In genomic region chr5:102599102-102599501, GRCm38 (mm10) we compare ENCODE assay signal across 20 mouse cellular contexts.
"Had no signal": no experiment of that assay in that cellular context is flagged by ENCODE, and none has a peak within 500 bp of the region (broad histone marks: within the 10 kb centered on the region; RNA-seq: fewer than 3 reads in every experiment).

No protein-coding gene starts in this region.

- H3K9ac ChIP-seq: hindbrain, embryonic 15.5 days; limb, embryonic 12.5 days; limb, embryonic 15.5 days; liver, embryonic 15.5 days; lung, embryonic 15.5 days; midbrain, embryonic 12.5 days; midbrain, embryonic 15.5 days; neural tube, embryonic 12.5 days; neural tube, embryonic 15.5 days had no signal

- H3K27me3 ChIP-seq: hindbrain, embryonic 15.5 days; limb, embryonic 12.5 days; limb, embryonic 15.5 days; liver, embryonic 15.5 days; lung, embryonic 15.5 days; midbrain, embryonic 12.5 days; midbrain, embryonic 15.5 days; neural tube, embryonic 12.5 days; neural tube, embryonic 15.5 days had no signal

- H3K27ac ChIP-seq: hindbrain, embryonic 15.5 days; limb, embryonic 12.5 days; limb, embryonic 15.5 days; liver, embryonic 15.5 days; lung, embryonic 15.5 days; macrophage; midbrain, embryonic 12.5 days; midbrain, embryonic 15.5 days; neural tube, embryonic 12.5 days; neural tube, embryonic 15.5 days had no signal

- H3K9me3 ChIP-seq: hindbrain, embryonic 15.5 days; limb, embryonic 12.5 days; limb, embryonic 15.5 days; liver, embryonic 15.5 days; lung, embryonic 15.5 days; midbrain, embryonic 12.5 days; midbrain, embryonic 15.5 days; neural tube, embryonic 12.5 days; neural tube, embryonic 15.5 days had no signal

- H3K4me3 ChIP-seq: hindbrain, embryonic 15.5 days; limb, embryonic 12.5 days; limb, embryonic 15.5 days; liver, embryonic 15.5 days; lung, embryonic 15.5 days; midbrain, embryonic 12.5 days; midbrain, embryonic 15.5 days; neural tube, embryonic 12.5 days; neural tube, embryonic 15.5 days had no signal

- H3K36me3 ChIP-seq: hindbrain, embryonic 15.5 days; limb, embryonic 12.5 days; limb, embryonic 15.5 days; liver, embryonic 15.5 days; lung, embryonic 15.5 days; midbrain, embryonic 12.5 days; midbrain, embryonic 15.5 days; neural tube, embryonic 12.5 days; neural tube, embryonic 15.5 days had no signal

- ATAC-seq: midbrain, embryonic 15.5 days had no signal

- H3K4me1 ChIP-seq: hindbrain, embryonic 15.5 days; limb, embryonic 12.5 days; limb, embryonic 15.5 days; liver, embryonic 15.5 days; lung, embryonic 15.5 days; midbrain, embryonic 12.5 days; midbrain, embryonic 15.5 days; neural tube, embryonic 12.5 days; neural tube, embryonic 15.5 days had no signal

- H3K4me2 ChIP-seq: hindbrain, embryonic 15.5 days; limb, embryonic 12.5 days; limb, embryonic 15.5 days; liver, embryonic 15.5 days; lung, embryonic 15.5 days; midbrain, embryonic 12.5 days; midbrain, embryonic 15.5 days; neural tube, embryonic 12.5 days; neural tube, embryonic 15.5 days had no signal

- DNase-seq: kidney, adult 2 months; kidney, postnatal 10 days; kidney, postnatal 36 days; left cerebral cortex, postnatal 4 days; right cerebral cortex, adult 18-20 months; right cerebral cortex, postnatal 14 days; right cerebral cortex, postnatal 4 days; thymus, adult 2 months; thymus, postnatal 14 days; thymus, postnatal 4 days had no signal
